Mouse (Mus musculus) stomach, postnatal 0 days (tissue): ENCODE data around the gene Prkaa1. TPM values are rescaled to one million over a fixed set of nuclear protein-coding genes. Genes with fewer than 3 reads are reported as not detected.
A peak's percentile ranks its signal among the peaks of the same experiment; 100 is the strongest.

Experiments used
- ATAC-seq: fragments of 200-750 bp; cut with Nextera tagmentation; 2 replicates; pipeline ENCODE4 v1.8.0; 2017; ENCODE audit not compliant: low FRiP score, low TSS enrichment
- DNase-seq: peaks from one replicate; pipeline ENCODE4 v3.0.0-alpha.2; 2016; ENCODE audit warnings: low spot score
- H3K27ac ChIP-seq: fragments of 300-500 bp; sonication (generic); replicated peaks from 2 replicates; pipeline ENCODE4 v1.5.1; 2014; ENCODE audit warnings: mild to moderate bottlenecking, control low read depth
- H3K27me3 ChIP-seq: fragments of 300-500 bp; sonication (generic); 2 replicates; pipeline ENCODE4 v1.6.1; 2014; ENCODE audit warnings: low read length; ENCODE audit not compliant: control insufficient read depth, insufficient read depth
- H3K36me3 ChIP-seq: fragments of 300-500 bp; sonication (generic); 2 replicates; pipeline ENCODE4 v1.6.1; 2014; ENCODE audit warnings: low read length, mixed read lengths; ENCODE audit not compliant: control insufficient read depth, insufficient read depth
- H3K4me1 ChIP-seq: fragments of 300-500 bp; sonication (generic); replicated peaks from 2 replicates; pipeline ENCODE4 v1.6.1; 2014; ENCODE audit warnings: antibody characterized with exemption; ENCODE audit not compliant: control insufficient read depth, insufficient read depth
- H3K4me2 ChIP-seq: fragments of 300-500 bp; sonication (generic); replicated peaks from 2 replicates; pipeline ENCODE4 v1.6.1; 2014; ENCODE audit warnings: low read depth, mild to moderate bottlenecking, control low read depth, moderate library complexity
- H3K4me3 ChIP-seq: fragments of 300-500 bp; sonication (generic); 2 replicates; pipeline ENCODE4 v1.5.1; 2014; ENCODE audit warnings: low read depth, low read length, control low read depth
- H3K9ac ChIP-seq: fragments of 300-500 bp; sonication (generic); 2 replicates; pipeline ENCODE4 v1.6.1; 2014; ENCODE audit warnings: mild to moderate bottlenecking, low read length, control low read depth, mixed read lengths
- H3K9me3 ChIP-seq: fragments of 300-500 bp; sonication (generic); 2 replicates; pipeline ENCODE4 v1.6.1; 2016; ENCODE audit warnings: low read length; ENCODE audit not compliant: control insufficient read depth
- CTCF ChIP-seq: IDR thresholded peaks from 2 replicates; pipeline ENCODE4 v1.5.1; 2016; ENCODE audit warnings: antibody characterized with exemption, low read depth, mild to moderate bottlenecking, moderate library complexity
- EP300 ChIP-seq: optimal IDR thresholded peaks from 2 replicates; pipeline ENCODE3; 2016; ENCODE audit warnings: antibody characterized with exemption
- WGBS: fragments of 180-500 bp; shearing (Covaris S2); extraction: QIAGEN DNeasy Blood & Tissue Kit; methylation state at CpG from one replicate; pipeline ENCODE4 v1.1.7; 2014; 5-methylcytosine and 5-hydroxymethylcytosine counted together
- polyA plus RNA-seq: library from polyadenylated mRNA; unstranded; fragments of >200 nt; fragmentation: Nextera tagmentation; extraction: Ambion mirVana; gene quantifications from 2 replicates; pipeline ENCODE4 v1.2.1, GENCODE M21; 2015

Prkaa1 gene
- polyA plus RNA-seq, 1 experiment from 2014 or later, result 13.7 TPM

DNA sequence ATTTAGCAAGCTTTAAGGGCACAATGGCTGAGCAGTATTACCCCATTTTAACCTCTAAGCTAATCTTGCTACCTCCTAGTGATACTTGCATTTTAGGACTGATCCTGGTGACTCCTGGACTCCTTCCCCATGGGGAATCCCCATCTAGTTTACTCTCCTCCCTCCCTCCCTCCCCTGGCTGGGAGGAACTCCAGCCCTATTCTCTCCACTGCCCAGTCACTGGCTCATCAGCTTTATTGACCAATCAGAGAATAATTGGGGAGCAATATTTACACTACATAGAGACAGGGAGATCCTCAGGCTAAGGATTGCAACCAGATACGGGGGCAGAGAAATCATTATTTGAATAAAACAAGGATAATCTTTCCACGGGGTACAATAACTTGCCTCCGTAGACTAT, 9.5 kb upstream of the Prkaa1 start:
- Histone ChIP-seq H3K4me2 (no peak overlapping the region), H3K27me3 (no peaks in the 10 kb centered on the region), H3K27ac (no peak overlapping the region), H3K4me3 (no peak overlapping the region), H3K36me3 (no peaks in the 10 kb centered on the region), H3K4me1 (no peaks in the 10 kb centered on the region), H3K9me3 (no peaks in the 10 kb centered on the region), H3K9ac (no peak overlapping the region)
- ATAC-seq (peak; percentile 31; the same call in 1 of the 2 replicates), DNase-seq (no peak)
- 42% methylated on average over 3 of the region's 3 CpGs for WGBS
- TF ChIP-seq EP300 (no peak), CTCF (no peak)

DNA sequence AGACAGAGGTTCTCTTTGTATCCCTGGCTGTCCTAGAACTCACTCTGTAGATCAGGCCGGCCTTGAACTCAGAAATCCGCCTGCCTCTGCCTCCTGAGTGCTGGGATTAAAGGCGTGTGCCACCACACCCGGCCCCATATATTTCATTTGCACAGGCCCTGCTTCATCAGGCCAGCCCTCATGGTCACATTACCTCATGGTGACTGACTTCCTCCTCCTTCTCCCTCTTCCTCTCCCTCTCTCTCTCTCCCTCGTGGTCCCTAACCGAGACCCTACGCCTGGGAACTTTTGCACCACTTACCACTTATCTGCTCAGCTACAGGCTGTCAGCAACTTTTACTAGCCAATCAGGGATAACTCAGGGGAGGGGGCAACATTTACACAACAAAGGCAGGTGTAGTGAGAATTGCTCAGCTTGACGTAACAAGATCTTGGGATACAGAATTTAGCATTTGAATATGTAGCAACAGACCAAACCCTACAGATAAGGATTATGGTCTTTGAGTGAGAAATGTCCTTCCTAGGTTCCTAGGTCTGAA, 8.6 kb upstream of the Prkaa1 start:
- ATAC-seq (no peak), DNase-seq (no peak)
- Histone ChIP-seq H3K4me3 (no peak overlapping the region), H3K36me3 (no peaks in the 10 kb centered on the region), H3K27me3 (no peaks in the 10 kb centered on the region), H3K9ac (no peak overlapping the region), H3K9me3 (no peaks in the 10 kb centered on the region), H3K4me2 (no peak overlapping the region), H3K27ac (no peak overlapping the region), H3K4me1 (no peaks in the 10 kb centered on the region)
- 82% methylated on average over 8 of the region's 8 CpGs for WGBS
- TF ChIP-seq CTCF, result no peak
- no peak for TF ChIP-seq EP300

DNA sequence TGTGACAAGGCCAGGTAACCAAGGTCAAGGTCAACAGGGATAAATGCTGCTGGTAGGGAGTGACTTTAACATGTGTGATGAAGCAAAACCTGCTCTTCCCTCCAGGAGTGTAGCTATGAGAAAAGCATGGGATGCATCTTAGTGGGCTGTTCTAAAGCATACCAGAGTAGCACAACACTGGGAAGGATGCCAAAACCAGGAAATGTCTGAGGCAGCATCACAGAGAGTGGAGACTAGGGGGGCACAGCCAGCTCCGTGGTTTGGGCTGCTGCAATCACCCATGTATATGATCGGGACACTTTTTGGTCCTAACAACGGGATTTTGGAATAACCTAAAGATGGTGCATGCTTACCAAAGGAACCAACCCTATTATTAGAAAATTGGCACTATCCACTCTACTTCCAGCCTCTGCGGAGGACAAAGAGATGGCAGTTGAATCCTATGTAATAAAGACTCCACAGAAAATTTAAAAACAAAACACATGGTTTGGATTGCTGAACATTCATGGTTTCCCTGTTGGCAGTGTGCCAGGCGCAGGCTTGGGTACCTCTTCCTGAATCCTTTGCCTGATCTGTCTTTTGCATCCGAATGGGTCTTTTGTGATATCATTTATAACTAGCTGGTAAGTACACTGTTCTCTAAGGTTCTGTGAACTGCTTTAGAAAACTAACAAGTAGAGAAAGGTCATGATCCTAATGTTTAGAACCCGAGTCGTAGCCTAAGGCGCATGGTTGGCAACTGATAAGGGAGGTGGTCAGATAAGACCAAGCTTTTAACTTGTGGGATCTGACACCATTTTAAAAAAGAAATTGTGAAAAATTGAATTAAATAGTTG, 5.4 kb upstream of the Prkaa1 start:
- no peak for TF ChIP-seq CTCF
- no peak for TF ChIP-seq EP300
- Histone ChIP-seq H3K9me3 (no peaks in the 10 kb centered on the region), H3K27me3 (no peaks in the 10 kb centered on the region), H3K27ac (no peak overlapping the region), H3K36me3 (no peaks in the 10 kb centered on the region), H3K4me1 (no peaks in the 10 kb centered on the region), H3K4me2 (no peak overlapping the region), H3K4me3 (no peak overlapping the region), H3K9ac (no peak overlapping the region)
- 57% methylated on average over 9 of the region's 9 CpGs for WGBS
- DNase-seq (no peak), ATAC-seq (no peak)

DNA sequence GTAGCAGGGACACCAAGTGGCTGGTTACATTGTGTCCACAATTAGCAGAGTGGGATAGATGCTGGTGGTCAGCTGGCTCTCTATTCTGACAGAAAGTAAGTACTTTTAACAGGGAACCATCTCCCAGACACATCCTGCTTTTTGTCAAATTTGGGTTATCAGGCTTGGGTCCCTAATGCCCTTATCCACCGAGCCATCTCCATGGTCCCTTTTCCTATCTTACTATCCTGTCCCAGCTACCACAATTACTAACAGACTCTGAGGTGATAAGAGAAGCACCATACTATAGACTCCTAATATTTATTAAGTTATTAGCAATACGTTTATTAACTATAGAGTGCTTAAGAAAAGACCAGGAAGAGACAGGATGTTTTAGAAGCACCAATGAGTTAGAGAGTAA, 4.3 kb upstream of the Prkaa1 start:
- TF ChIP-seq EP300, result no peak
- TF ChIP-seq CTCF, result no peak
- DNase-seq (no peak), ATAC-seq (no peak)
- no peak overlapping the region for H3K4me3 ChIP-seq
- H3K27ac ChIP-seq, result no peak overlapping the region
- no peaks in the 10 kb centered on the region for H3K27me3 ChIP-seq
- H3K9me3 ChIP-seq, result no peaks in the 10 kb centered on the region
- H3K36me3 ChIP-seq, result no peaks in the 10 kb centered on the region
- no peaks in the 10 kb centered on the region for H3K4me1 ChIP-seq
- WGBS, result 80% methylated on average over 2 of the region's 2 CpGs
- no peak overlapping the region for H3K9ac ChIP-seq
- no peak overlapping the region for H3K4me2 ChIP-seq

DNA sequence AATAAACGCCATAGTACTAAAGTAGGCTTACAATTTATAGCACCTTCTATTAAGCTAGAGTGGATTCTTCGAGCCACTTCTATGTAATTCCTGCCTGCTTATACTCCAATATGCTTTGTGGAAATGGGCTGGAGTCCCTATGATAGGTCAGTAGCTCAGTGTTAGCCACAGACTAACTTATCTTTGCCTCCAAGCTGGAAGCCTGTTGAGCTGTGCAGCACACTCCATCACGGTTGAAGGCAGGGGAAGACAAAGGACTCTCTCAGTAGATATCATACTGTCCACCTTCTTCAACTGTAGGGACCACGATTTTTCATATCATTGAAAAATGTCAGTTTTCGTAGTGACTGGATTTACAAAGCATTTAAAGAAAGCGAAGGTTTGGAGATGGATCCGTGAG, 3.8 kb upstream of the Prkaa1 start:
- DNase-seq (no peak), ATAC-seq (no peak)
- no peak for TF ChIP-seq EP300
- TF ChIP-seq CTCF, result no peak
- Histone ChIP-seq H3K4me1 (no peaks in the 10 kb centered on the region), H3K9me3 (no peaks in the 10 kb centered on the region), H3K27me3 (no peaks in the 10 kb centered on the region), H3K27ac (no peak overlapping the region), H3K9ac (no peak overlapping the region), H3K36me3 (no peaks in the 10 kb centered on the region), H3K4me2 (no peak overlapping the region), H3K4me3 (no peak overlapping the region)
- WGBS, result 78% methylated on average over 7 of the region's 7 CpGs

DNA sequence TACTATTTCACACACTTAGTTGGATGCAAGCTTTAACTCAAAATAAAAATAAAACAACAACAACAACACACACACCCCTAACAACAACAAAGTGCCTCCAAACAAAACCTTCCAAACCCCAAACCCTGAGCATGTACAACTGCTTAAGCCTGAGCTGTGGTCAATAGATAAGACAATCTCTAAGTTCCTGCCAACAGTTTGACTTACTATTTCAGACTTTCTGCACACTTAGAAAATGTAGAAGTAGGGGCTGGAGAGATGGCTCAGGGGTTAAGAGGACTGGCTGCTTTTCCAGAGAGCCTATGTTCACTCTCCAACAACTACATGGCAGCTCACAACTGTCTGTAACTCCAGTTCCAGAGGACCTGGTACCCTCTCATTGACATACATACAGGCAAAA, 3.3 kb upstream of the Prkaa1 start:
- no peaks in the 10 kb centered on the region for H3K27me3 ChIP-seq
- DNase-seq (no peak), ATAC-seq (no peak)
- H3K27ac ChIP-seq, result no peak overlapping the region
- H3K4me2 ChIP-seq, result no peak overlapping the region
- H3K4me1 ChIP-seq, result no peaks in the 10 kb centered on the region
- TF ChIP-seq CTCF, result no peak
- TF ChIP-seq EP300, result no peak
- H3K9ac ChIP-seq, result no peak overlapping the region
- no peaks in the 10 kb centered on the region for H3K9me3 ChIP-seq
- no peaks in the 10 kb centered on the region for H3K36me3 ChIP-seq
- no peak overlapping the region for H3K4me3 ChIP-seq
